Mouse (Mus musculus) frontal cortex, adult 2 months (tissue): ENCODE data around the gene Sympk. TPM values are rescaled to one million over a fixed set of nuclear protein-coding genes. Genes with fewer than 3 reads are reported as not detected.

Source experiments
- DNase-seq, 2 experiments: peaks; one replicate each; pipeline ENCODE4 v3.0.0; 2022; ENCODE audit warnings: low spot score in 1 of 2; ENCODE audit errors: extremely low spot score in 1 of 2
- polyA plus RNA-seq: library from polyadenylated mRNA; depleted of rRNA; stranded (reverse); fragments of >200 nt; gene quantifications from 2 replicates; pipeline ENCODE4 v1.2.3, GENCODE M21; 2012

Gene Sympk
- polyA plus RNA-seq, 1 experiment = 118 TPM

GRCm38 (mm10) chr7:19078732-19079131 lies 54.6 kb downstream of the Sympk start:
- DNase-seq = no peak

GRCm38 (mm10) chr7:19080451-19080950 lies 56.3 kb downstream of the Sympk start:
- no peak for DNase-seq

DNA sequence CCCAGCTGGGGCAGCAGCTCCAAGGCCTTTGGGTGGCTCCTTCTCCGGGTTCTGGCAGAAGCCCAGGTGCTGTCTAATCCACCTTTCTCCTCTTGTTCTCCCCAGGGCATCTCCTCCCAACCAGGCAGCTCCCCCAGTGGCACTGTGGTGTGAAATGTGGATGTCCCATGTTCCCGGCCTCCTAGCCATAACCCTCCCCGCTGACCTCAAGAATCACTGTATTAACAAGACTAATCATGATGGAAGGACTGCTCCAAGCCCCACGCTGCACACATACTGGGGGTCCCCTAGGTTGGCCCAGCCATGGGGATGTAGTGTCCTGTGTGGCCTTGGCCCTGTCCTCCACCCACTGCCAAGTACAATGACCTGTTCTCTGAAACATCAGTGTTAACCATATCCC lies 58.0 kb downstream of the Sympk start:
- no peak for DNase-seq

DNA sequence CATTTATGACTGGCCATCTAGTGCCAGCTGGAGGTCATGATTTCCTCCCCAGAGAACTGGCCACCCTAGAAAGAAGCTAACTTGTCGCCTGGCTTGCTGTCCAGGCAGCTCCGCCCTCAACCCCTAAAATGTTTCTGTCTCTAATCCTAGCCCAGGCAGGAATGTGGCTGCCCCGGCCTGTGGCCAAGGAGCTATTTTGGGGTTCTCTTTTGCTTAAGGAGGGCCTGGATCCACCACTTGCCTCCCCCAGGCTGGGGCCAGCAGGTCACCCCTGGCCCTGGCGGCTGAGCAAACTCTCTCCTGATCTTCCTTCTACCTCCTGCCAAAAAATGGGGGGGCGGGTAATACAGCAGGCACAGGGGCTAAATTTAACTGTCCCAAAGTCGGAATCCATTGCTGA lies 58.9 kb downstream of the Sympk start:
- DNase-seq = no peak

- no peak for DNase-seq
Observed at GRCm38 (mm10) chr7:19083701-19084100, 59.5 kb downstream of the Sympk start, which contains the start of gene Dmpk. Dmpk (plus strand) TSS chr7:19083849.

- no peak for DNase-seq
Observed at GRCm38 (mm10) chr7:19084277-19084771, 60.1 kb downstream of the Sympk start.

DNA sequence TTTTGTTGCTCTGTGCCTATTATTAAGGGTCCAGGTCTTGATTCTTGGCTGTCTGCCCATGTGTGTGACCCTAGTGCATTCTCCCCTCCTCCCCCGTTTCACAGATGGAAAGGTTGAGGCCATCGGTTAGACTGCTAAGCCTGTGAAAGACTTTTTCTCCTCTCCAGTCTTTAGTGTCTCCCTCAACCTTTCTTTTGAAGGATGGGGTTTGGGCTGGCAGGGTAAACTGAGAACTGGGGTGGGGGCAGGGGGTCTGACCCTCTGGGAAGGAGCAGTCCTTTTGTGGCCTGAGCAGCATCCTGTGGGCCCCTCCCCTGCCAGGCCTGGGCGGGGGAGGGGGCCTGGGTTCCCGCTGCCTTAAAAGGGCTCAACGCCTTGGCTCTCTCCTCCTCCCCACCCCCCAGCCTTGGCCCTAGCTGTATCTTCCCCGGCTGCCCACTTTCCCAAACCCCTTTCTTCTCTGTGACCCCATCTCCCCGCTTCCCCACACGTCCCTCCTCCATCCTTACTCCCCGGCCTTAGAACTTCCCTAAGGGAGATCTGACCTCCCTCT lies 60.8 kb downstream of the Sympk start:
- no peak for DNase-seq

DNA sequence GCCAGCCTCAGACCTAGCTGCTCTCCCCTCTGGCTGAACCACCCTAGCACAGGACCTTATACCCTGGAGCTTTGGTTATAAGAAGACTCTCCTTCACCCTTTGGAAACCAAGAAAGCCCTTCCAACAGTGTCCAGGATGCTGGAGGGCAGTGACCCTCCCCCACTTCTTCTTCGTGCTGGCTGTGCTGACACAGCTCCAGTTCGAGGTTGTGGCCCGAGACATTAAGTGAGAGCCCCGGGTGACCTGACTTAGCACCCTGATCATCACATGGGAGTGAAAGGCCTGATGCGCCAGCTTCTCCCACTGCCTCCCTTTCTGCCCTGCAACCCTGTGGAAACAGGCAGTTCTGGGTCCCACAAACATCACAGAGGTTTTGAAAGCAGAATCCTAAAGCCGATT lies 61.3 kb downstream of the Sympk start:
- DNase-seq = no peak

GRCm38 (mm10) chr7:19086042-19086441 lies 61.9 kb downstream of the Sympk start:
- DNase-seq = no peak

DNA sequence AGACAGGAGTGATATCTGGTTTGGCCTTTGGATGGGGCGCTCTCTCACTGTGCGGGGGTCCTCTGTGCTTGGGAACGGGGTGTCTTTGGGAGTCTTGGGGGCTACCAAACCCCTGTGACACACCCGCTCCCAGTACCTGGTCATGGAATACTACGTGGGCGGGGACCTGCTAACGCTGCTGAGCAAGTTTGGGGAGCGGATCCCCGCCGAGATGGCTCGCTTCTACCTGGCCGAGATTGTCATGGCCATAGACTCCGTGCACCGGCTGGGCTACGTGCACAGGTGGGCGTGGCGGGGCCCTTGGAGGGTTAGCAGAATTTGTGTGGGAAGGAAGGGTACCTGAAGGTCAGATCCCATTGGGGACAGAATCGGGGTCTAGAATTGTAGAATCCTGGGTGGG lies 62.6 kb downstream of the Sympk start:
- DNase-seq = no peak

GRCm38 (mm10) chr7:19088813-19089212 lies 64.6 kb downstream of the Sympk start:
- DNase-seq = peak in 1 of 2 experiments; percentile 63

GRCm38 (mm10) chr7:19091913-19092312 lies 67.7 kb downstream of the Sympk start:
- DNase-seq = no peak

DNA sequence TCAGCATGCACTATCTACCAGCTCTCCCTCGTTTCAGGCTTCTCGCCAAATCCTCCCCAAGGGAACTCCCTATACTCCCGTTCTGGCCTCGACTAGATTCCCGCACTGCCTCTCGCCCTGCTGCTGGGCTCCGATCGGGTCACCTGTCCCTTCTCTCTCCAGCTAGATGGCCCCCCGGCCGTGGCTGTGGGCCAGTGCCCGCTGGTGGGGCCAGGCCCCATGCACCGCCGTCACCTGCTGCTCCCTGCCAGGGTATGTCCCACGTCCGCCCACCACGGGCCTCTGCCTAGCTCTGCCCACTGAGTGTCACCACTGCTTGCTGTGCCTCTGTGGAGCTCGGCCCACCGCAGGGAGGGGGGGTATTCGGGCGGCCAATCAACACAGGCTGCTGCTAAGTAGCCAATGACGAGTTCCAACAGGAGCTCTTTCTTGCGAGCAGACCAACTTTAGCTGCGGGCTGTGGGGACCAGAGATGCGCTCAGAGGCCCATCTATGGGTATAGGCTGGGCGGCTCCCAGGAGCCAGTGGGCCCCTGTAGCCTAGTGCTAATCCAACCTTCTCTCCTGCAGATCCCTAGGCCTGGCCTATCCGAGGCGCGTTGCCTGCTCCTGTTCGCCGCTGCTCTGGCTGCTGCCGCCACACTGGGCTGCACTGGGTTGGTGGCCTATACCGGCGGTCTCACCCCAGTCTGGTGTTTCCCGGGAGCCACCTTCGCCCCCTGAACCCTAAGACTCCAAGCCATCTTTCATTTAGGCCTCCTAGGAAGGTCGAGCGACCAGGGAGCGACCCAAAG lies 68.4 kb downstream of the Sympk start:
- DNase-seq = no peak

DNA sequence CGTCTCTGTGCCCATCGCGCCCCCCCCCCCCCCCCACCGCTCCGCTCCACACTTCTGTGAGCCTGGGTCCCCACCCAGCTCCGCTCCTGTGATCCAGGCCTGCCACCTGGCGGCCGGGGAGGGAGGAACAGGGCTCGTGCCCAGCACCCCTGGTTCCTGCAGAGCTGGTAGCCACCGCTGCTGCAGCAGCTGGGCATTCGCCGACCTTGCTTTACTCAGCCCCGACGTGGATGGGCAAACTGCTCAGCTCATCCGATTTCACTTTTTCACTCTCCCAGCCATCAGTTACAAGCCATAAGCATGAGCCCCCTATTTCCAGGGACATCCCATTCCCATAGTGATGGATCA lies 69.0 kb downstream of the Sympk start:
- peak in 1 of 2 experiments; percentile 81 for DNase-seq

DNA sequence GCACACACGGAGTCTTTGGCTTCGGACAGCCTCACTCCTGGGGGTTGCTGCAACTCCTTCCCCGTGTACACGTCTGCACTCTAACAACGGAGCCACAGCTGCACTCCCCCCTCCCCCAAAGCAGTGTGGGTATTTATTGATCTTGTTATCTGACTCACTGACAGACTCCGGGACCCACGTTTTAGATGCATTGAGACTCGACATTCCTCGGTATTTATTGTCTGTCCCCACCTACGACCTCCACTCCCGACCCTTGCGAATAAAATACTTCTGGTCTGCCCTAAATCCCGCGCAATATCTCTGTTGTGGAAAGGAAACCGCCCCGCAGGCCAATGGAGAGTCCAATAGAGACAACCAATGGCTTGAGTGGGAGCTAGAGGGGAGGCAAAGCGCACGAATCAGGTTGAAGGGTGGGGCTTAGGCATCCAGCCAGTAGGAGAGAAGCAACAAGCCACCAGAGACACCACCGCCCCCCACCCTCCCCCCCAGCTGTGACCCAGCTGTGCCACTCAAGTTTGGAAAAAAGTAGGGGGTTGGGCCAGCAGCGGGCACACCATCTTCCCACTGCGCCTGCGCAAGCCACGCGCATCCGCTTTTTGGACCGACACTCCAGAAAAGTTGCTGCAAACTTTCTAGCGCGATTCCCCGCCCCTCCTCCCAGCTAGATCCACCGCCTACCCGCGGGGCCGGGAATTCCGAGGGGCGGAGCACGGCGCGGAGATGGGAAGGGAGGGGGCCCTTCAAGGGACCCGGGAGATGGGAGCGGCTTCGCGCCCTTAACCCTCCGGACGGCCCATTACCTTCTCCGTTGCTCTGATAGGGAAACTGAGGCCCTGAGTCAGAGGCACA lies 69.6 kb downstream of the Sympk start:
- DNase-seq = peak; percentile 59 to 85

DNA sequence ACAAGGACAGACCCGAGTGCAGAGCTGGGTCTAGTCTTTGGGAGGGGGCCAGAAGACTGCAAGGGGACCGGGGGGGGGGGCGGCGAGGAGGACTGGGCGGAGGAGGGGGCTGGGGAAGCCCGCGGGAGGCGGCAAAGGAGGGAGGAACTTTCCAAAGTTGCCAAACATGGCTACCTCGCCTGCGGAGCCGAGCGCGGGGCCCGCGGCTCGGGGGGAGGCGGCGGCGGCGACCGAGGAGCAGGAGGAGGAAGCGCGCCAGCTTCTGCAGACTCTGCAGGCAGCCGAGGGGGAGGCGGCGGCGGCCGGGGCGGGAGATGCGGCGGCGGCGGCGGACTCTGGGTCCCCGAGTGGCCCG lies 70.3 kb downstream of the Sympk start, which contains the start of gene Six5:
TSS of gene Six5 (plus strand) at position 124 of the 355 bp plus-strand sequence.
- no peak for DNase-seq

DNA sequence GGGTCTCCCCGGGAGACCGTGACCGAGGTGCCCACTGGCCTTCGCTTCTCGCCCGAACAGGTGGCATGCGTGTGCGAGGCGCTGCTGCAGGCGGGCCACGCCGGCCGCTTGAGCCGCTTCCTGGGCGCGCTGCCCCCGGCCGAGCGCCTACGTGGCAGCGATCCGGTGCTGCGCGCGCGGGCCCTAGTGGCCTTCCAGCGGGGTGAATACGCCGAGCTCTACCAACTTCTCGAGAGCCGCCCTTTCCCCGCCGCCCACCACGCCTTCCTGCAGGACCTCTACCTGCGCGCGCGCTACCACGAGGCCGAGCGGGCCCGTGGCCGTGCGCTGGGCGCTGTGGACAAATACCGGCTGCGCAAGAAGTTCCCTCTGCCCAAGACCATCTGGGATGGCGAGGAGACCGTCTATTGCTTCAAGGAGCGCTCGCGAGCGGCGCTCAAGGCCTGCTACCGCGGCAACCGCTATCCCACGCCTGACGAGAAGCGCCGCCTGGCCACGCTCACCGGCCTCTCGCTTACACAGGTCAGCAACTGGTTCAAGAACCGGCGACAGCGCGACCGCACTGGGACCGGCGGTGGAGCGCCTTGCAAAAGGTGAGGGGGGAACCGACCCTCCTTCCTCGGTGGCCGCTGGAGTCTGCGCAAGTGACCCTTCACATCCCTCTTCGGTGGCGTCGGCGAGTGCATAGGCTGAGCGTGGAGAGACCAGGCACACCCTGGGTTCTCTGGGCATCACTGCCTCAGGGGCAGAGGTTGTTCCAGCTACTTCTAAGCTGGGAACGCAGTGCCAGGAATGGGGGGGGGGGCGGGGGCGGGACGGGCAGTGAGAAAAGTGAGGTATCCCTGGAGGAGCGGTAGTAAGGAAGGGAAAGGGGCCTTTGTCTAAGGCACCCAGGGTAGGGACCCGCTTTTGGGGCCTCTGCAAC lies 70.9 kb downstream of the Sympk start:
- no peak for DNase-seq

- DNase-seq = no peak
Observed at GRCm38 (mm10) chr7:19095751-19096110, 71.6 kb downstream of the Sympk start.

GRCm38 (mm10) chr7:19096421-19096976 lies 72.3 kb downstream of the Sympk start:
- no peak for DNase-seq

DNA sequence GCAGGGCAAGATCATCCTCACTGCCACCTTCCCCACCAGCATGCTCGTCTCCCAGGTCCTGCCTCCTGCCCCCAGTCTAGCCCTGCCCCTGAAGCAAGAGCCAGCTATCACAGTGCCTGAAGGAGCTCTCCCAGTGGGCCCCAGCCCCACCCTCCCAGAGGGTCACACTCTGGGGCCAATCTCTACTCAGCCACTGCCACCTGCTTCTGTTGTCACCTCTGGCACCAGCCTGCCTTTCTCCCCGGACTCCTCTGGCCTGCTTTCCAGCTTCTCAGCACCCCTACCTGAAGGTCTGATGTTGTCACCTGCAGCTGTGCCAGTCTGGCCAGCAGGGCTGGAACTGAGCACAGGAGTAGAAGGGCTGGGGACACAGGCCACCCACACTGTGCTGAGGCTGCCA lies 73.0 kb downstream of the Sympk start:
- DNase-seq = no peak
